Mouse (Mus musculus): ENCODE data around the gene Fgfr2. TPM values are rescaled to one million over a fixed set of nuclear protein-coding genes. Genes with fewer than 3 reads are reported as not detected.

Fgfr2 gene
- polyA plus RNA-seq, 2 experiments from 2014 or later: not detected

- no peak for ATAC-seq
These were observed 120.9 kb downstream of the Fgfr2 start for GRCm38 (mm10) chr7:133002271-133002670.

- ATAC-seq: no peak
These were observed 121.8 kb downstream of the Fgfr2 start for GRCm38 (mm10) chr7:133001388-133001787.

GRCm38 (mm10) chr7:132999061-132999460, 124.1 kb downstream of the Fgfr2 start:
- no peak for ATAC-seq

GRCm38 (mm10) chr7:132998639-132999038, 124.5 kb downstream of the Fgfr2 start:
- no peak for ATAC-seq

GRCm38 (mm10) chr7:132996391-132996790, 126.8 kb downstream of the Fgfr2 start:
- no peak for ATAC-seq

GRCm38 (mm10) chr7:132994628-132995191, 128.4 kb downstream of the Fgfr2 start:
- ATAC-seq: no peak

- ATAC-seq: no peak
These were observed 129.0 kb downstream of the Fgfr2 start for GRCm38 (mm10) chr7:132994120-132994519.

GRCm38 (mm10) chr7:132992967-132993615, 130.1 kb downstream of the Fgfr2 start:
- no peak for ATAC-seq

GRCm38 (mm10) chr7:132991240-132991900, 131.8 kb downstream of the Fgfr2 start:
- ATAC-seq: no peak

- ATAC-seq: no peak
These were observed 133.3 kb downstream of the Fgfr2 start for GRCm38 (mm10) chr7:132989839-132990238.

- no peak for ATAC-seq
These were observed 140.5 kb downstream of the Fgfr2 start for GRCm38 (mm10) chr7:132982639-132983038.

GRCm38 (mm10) chr7:132977981-132978380, 145.2 kb downstream of the Fgfr2 start:
- ATAC-seq: no peak

- no peak for ATAC-seq
These were observed 147.1 kb downstream of the Fgfr2 start for GRCm38 (mm10) chr7:132976079-132976478.

- no peak for ATAC-seq
These were observed 151.1 kb downstream of the Fgfr2 start for GRCm38 (mm10) chr7:132972079-132972478.

GRCm38 (mm10) chr7:132965707-132966106, 157.4 kb downstream of the Fgfr2 start:
- no peak for ATAC-seq

GRCm38 (mm10) chr7:132964395-132964794, 158.8 kb downstream of the Fgfr2 start:
- no peak for ATAC-seq

- no peak for ATAC-seq
These were observed 172.5 kb downstream of the Fgfr2 start for GRCm38 (mm10) chr7:132950613-132951012.

GRCm38 (mm10) chr7:132949968-132950367, 173.2 kb downstream of the Fgfr2 start:
- ATAC-seq: no peak

GRCm38 (mm10) chr7:132940569-132940968, 182.6 kb downstream of the Fgfr2 start:
- no peak for ATAC-seq

GRCm38 (mm10) chr7:132939118-132939517, 184.0 kb downstream of the Fgfr2 start:
- no peak for ATAC-seq

- no peak for ATAC-seq
These were observed 188.4 kb downstream of the Fgfr2 start for GRCm38 (mm10) chr7:132934743-132935142.

GRCm38 (mm10) chr7:132933331-132933730, 189.8 kb downstream of the Fgfr2 start:
- no peak for ATAC-seq

- peak; percentile 32 for ATAC-seq
These were observed 191.4 kb downstream of the Fgfr2 start for GRCm38 (mm10) chr7:132931560-132932351.

Data from CD4-positive, CD25-positive, alpha-beta regulatory T cell, adult 4 months (primary cell).